Mouse (Mus musculus) hindbrain, embryonic 10.5 days (tissue): Measurements from ENCODE around the gene Gm19684. TPM values are rescaled to one million over a fixed set of nuclear protein-coding genes. Genes with fewer than 3 reads are reported as not detected.
"Not testable (repeated sequence)": the region's sequence is repeated elsewhere in the genome, so short reads cannot be mapped to it uniquely, and the experiment has no call there.

ENCODE experiments used
- DNase-seq: peaks from one replicate; pipeline ENCODE4 v3.0.0-alpha.2; 2017; ENCODE audit warnings: low spot score
- H3K27ac ChIP-seq: fragments of 300-500 bp; sonication (generic); 2 replicates; pipeline ENCODE4 v1.5.1; 2016; ENCODE audit warnings: mild to moderate bottlenecking, moderate library complexity
- H3K27me3 ChIP-seq: fragments of 300-500 bp; sonication (generic); 2 replicates; pipeline ENCODE4 v1.6.1; 2016; ENCODE audit warnings: mild to moderate bottlenecking; ENCODE audit not compliant: poor library complexity, insufficient read depth, severe bottlenecking
- H3K36me3 ChIP-seq: fragments of 300-500 bp; sonication (generic); 2 replicates; pipeline ENCODE4 v1.6.1; 2016; ENCODE audit warnings: mild to moderate bottlenecking, moderate library complexity
- H3K4me1 ChIP-seq: fragments of 300-500 bp; sonication (generic); replicated peaks from 2 replicates; pipeline ENCODE4 v1.6.1; 2016; ENCODE audit warnings: mild to moderate bottlenecking
- H3K4me3 ChIP-seq: fragments of 300-500 bp; sonication (generic); 2 replicates; pipeline ENCODE4 v1.5.1; 2016; ENCODE audit warnings: mild to moderate bottlenecking, moderate library complexity
- H3K9me3 ChIP-seq: fragments of 300-500 bp; sonication (generic); 2 replicates; pipeline ENCODE4 v1.6.1; 2016; ENCODE audit warnings: mild to moderate bottlenecking, moderate library complexity
- WGBS: fragments of 180-500 bp; shearing (Covaris S2); methylation state at CpG from one replicate; pipeline ENCODE4 v1.1.7; 2016; 5-methylcytosine and 5-hydroxymethylcytosine counted together
- polyA plus RNA-seq: library from polyadenylated mRNA; unstranded; fragments of >200 nt; fragmentation: Nextera tagmentation; extraction: Ambion mirVana; gene quantifications from 2 replicates; pipeline ENCODE4 v1.2.1, GENCODE M21; 2016

Gene Gm19684
- not detected in 2 replicates for polyA plus RNA-seq

GRCm38 (mm10) chr17:36121352-36122020 lies at the start of gene Gm19684:
Gene Gm19684 (plus strand): TSS chr17:36121678.
- H3K36me3 ChIP-seq, H3K9me3 ChIP-seq, H3K27ac ChIP-seq, H3K4me1 ChIP-seq, DNase-seq: not testable (repeated sequence)
- 12% methylated on average over 8 of the region's 8 CpGs for WGBS
- Histone ChIP-seq H3K27me3 (peaks cover 51% of the 10 kb centered on the region), H3K4me3 (0 out of 2 replicates have a peak within 1 kb of the TSS, but pooled peaks have one; percentile 6)

GRCm38 (mm10) chr17:36081901-36082300 lies 39.6 kb upstream of the Gm19684 start:
- not testable (repeated sequence) for H3K4me3 ChIP-seq, H3K9me3 ChIP-seq, H3K36me3 ChIP-seq, DNase-seq, H3K27ac ChIP-seq
- H3K4me1 ChIP-seq: peaks cover 18% of the 10 kb centered on the region
- H3K27me3 ChIP-seq: peaks cover 39% of the 10 kb centered on the region

- peaks cover 39% of the 10 kb centered on the region for H3K27me3 ChIP-seq
- not testable (repeated sequence) for H3K27ac ChIP-seq, H3K9me3 ChIP-seq, H3K36me3 ChIP-seq, DNase-seq
- H3K4me3 ChIP-seq: peak overlapping the region; percentile 72
- peaks cover 18% of the 10 kb centered on the region for H3K4me1 ChIP-seq
- 26% methylated on average over 6 of the region's 6 CpGs for WGBS
Observed at GRCm38 (mm10) chr17:36082519-36083232, 38.8 kb upstream of the Gm19684 start.

- peak; percentile 79 for DNase-seq
- Histone ChIP-seq H3K36me3 (no peaks in the 10 kb centered on the region), H3K27me3 (peaks cover 39% of the 10 kb centered on the region), H3K4me1 (peaks cover 18% of the 10 kb centered on the region), H3K27ac (peak overlapping the region; percentile 86), H3K9me3 (no peaks in the 10 kb centered on the region), H3K4me3 (peak overlapping the region; percentile 72)
- WGBS: under 1% methylated on average over 46 of the region's 46 CpGs
Observed at GRCm38 (mm10) chr17:36083266-36083869, 38.1 kb upstream of the Gm19684 start.

GRCm38 (mm10) chr17:36083870-36084451 lies 37.5 kb upstream of the Gm19684 start:
- Histone ChIP-seq H3K27me3 (peaks cover 39% of the 10 kb centered on the region), H3K9me3 (no peaks in the 10 kb centered on the region), H3K27ac (peak overlapping the region; percentile 86), H3K4me1 (peaks cover 18% of the 10 kb centered on the region), H3K4me3 (peak overlapping the region; percentile 72), H3K36me3 (no peaks in the 10 kb centered on the region)
- DNase-seq: no peak
- WGBS: 1% methylated on average over 42 of the region's 42 CpGs

- H3K4me3 ChIP-seq, H3K9me3 ChIP-seq, DNase-seq, H3K27ac ChIP-seq, H3K36me3 ChIP-seq: not testable (repeated sequence)
- 78% methylated on average over 1 of the region's 1 CpGs for WGBS
- Histone ChIP-seq H3K4me1 (peaks cover 18% of the 10 kb centered on the region), H3K27me3 (peaks cover 39% of the 10 kb centered on the region)
Observed at GRCm38 (mm10) chr17:36085976-36086375, 35.5 kb upstream of the Gm19684 start.

GRCm38 (mm10) chr17:36091933-36092332 lies 29.5 kb upstream of the Gm19684 start:
- not testable (repeated sequence) for H3K4me1 ChIP-seq, H3K4me3 ChIP-seq, H3K27me3 ChIP-seq, H3K36me3 ChIP-seq, H3K9me3 ChIP-seq, DNase-seq, H3K27ac ChIP-seq
- no CpG with 5 or more reads among the region's 2 CpGs for WGBS

- not testable (repeated sequence) for H3K27me3 ChIP-seq, H3K4me3 ChIP-seq, DNase-seq, H3K36me3 ChIP-seq, H3K9me3 ChIP-seq, H3K4me1 ChIP-seq, H3K27ac ChIP-seq
Observed at GRCm38 (mm10) chr17:36092520-36092919, 29.0 kb upstream of the Gm19684 start.

GRCm38 (mm10) chr17:36093936-36094335 lies 27.5 kb upstream of the Gm19684 start:
- no peak overlapping the region for H3K27ac ChIP-seq
- no peak overlapping the region for H3K4me3 ChIP-seq
- WGBS: 21% methylated on average over 3 of the region's 3 CpGs

GRCm38 (mm10) chr17:36099603-36100002 lies 21.9 kb upstream of the Gm19684 start:
- not testable (repeated sequence) for H3K36me3 ChIP-seq, DNase-seq, H3K27me3 ChIP-seq, H3K27ac ChIP-seq, H3K4me3 ChIP-seq, H3K9me3 ChIP-seq, H3K4me1 ChIP-seq
- 53% methylated on average over 2 of the region's 2 CpGs for WGBS

More at GRCm38 (mm10) chr17:36093936-36094335, 27.5 kb upstream of the Gm19684 start:
- H3K4me1 ChIP-seq: no peaks in the 10 kb centered on the region
- H3K36me3 ChIP-seq: no peaks in the 10 kb centered on the region
- H3K27me3 ChIP-seq: no peaks in the 10 kb centered on the region
- DNase-seq: no peak
- H3K9me3 ChIP-seq: no peaks in the 10 kb centered on the region

- H3K4me1 ChIP-seq, H3K4me3 ChIP-seq, H3K36me3 ChIP-seq, H3K27ac ChIP-seq, H3K27me3 ChIP-seq, DNase-seq, H3K9me3 ChIP-seq: not testable (repeated sequence)
- WGBS: 92% methylated on average over 12 of the region's 12 CpGs
Observed at GRCm38 (mm10) chr17:36102091-36102490, 19.4 kb upstream of the Gm19684 start.

GRCm38 (mm10) chr17:36110129-36110528 lies 11.3 kb upstream of the Gm19684 start:
- not testable (repeated sequence) for H3K9me3 ChIP-seq, H3K27ac ChIP-seq, H3K36me3 ChIP-seq, H3K4me3 ChIP-seq, DNase-seq
- WGBS: 59% methylated on average over 3 of the region's 3 CpGs
- Histone ChIP-seq H3K27me3 (peaks cover 47% of the 10 kb centered on the region), H3K4me1 (peaks cover 11% of the 10 kb centered on the region; the same call in 1 of the 2 replicates)
